Mouse (Mus musculus) MEL (cell line): ENCODE results near the gene Mccc1. TPM values are rescaled to one million over a fixed set of nuclear protein-coding genes. Genes with fewer than 3 reads are reported as not detected.

Experiments
- DNase-seq: peaks from one replicate; pipeline ENCODE4 v3.0.0; 2011; ENCODE audit warnings: low read depth, low spot score
- H3K27ac ChIP-seq: 2 replicates; pipeline ENCODE4 v1.5.1; 2012; ENCODE audit warnings: low read depth, mild to moderate bottlenecking, control low read depth, low read length, moderate library complexity; ENCODE audit not compliant: control insufficient read depth
- H3K27me3 ChIP-seq, 2 experiments: fragments of 150-350 bp in 1 of 2; sonication (generic) in 1 of 2; 2 replicates each; pipeline ENCODE4 v1.6.1; 2012; ENCODE audit warnings: low read length in 2 of 2, mild to moderate bottlenecking in 2 of 2, improper control_type of control experiment in 1 of 2, moderate library complexity in 1 of 2; ENCODE audit not compliant: insufficient read depth in 2 of 2, control insufficient read depth in 1 of 2
- H3K36me3 ChIP-seq, 2 experiments: 2 replicates each; pipeline ENCODE4 v1.6.1; 2012 to 2014; ENCODE audit warnings: low read length in 2 of 2, improper control_type of control experiment in 1 of 2, inconsistent platforms in 1 of 2, mild to moderate bottlenecking in 1 of 2; ENCODE audit not compliant: insufficient read depth in 2 of 2, control insufficient read depth in 1 of 2
- H3K4me1 ChIP-seq, 2 experiments: fragments of 150-350 bp in 1 of 2; sonication (generic) in 1 of 2; 2 replicates each; pipeline ENCODE4 v1.6.1; 2012; ENCODE audit warnings: low read length in 2 of 2, improper control_type of control experiment in 1 of 2, mild to moderate bottlenecking in 1 of 2; ENCODE audit not compliant: insufficient read depth in 2 of 2, control insufficient read depth in 1 of 2
- H3K4me3 ChIP-seq, 2 experiments: fragments of 150-350 bp in 1 of 2; sonication (generic) in 1 of 2; 2 replicates each; pipeline ENCODE4 v1.5.1; 2012; ENCODE audit warnings: low read depth in 2 of 2, low read length in 2 of 2, mild to moderate bottlenecking in 2 of 2, moderate library complexity in 2 of 2, control low read depth in 1 of 2, improper control_type of control experiment in 1 of 2; ENCODE audit not compliant: control insufficient read depth in 1 of 2, insufficient read depth in 1 of 2
- H3K79me2 ChIP-seq: 2 replicates; pipeline ENCODE4 v1.6.1; 2012; ENCODE audit warnings: mild to moderate bottlenecking, low read length, moderate library complexity; ENCODE audit not compliant: control insufficient read depth, poor library complexity, insufficient read depth
- H3K9ac ChIP-seq: 2 replicates; pipeline ENCODE4 v1.6.1; 2012; ENCODE audit warnings: low read depth, mild to moderate bottlenecking, control low read depth, low read length, moderate library complexity; ENCODE audit not compliant: control insufficient read depth, poor library complexity, severe bottlenecking
- H3K9me3 ChIP-seq: fragments of 150-350 bp; sonication (generic); replicated peaks from 2 replicates; pipeline ENCODE4 v1.6.1; 2012; ENCODE audit warnings: mild to moderate bottlenecking, low read length, improper control_type of control experiment, moderate library complexity; ENCODE audit not compliant: insufficient read depth
- CTCF ChIP-seq, 3 experiments: IDR thresholded peaks in 2 of 3; conservative IDR thresholded peaks in 1 of 3; 2 replicates each; pipeline ENCODE4 v1.5.1; 2011 to 2012; ENCODE audit warnings: low read length in 3 of 3, low read depth in 2 of 3, mild to moderate bottlenecking in 2 of 3, improper control_type of control experiment in 1 of 3, inconsistent platforms in 1 of 3, mixed read lengths in 1 of 3, moderate library complexity in 1 of 3; ENCODE audit not compliant: control insufficient read depth in 1 of 3, insufficient read depth in 1 of 3, poor library complexity in 1 of 3, severe bottlenecking in 1 of 3
- E2F4 ChIP-seq: IDR thresholded peaks from 2 replicates; pipeline ENCODE4 v1.6.1; 2011; ENCODE audit warnings: low read depth, low read length, improper control_type of control experiment, borderline replicate concordance
- ELF1 ChIP-seq: IDR thresholded peaks from 2 replicates; pipeline ENCODE4 v1.6.1; 2014; ENCODE audit warnings: low read depth, mild to moderate bottlenecking, inconsistent platforms, low read length, improper control_type of control experiment, moderate library complexity
- EP300 ChIP-seq, 2 experiments: IDR thresholded peaks; 2 replicates each; pipeline ENCODE4 v1.6.1; 2011; ENCODE audit warnings: improper control_type of control experiment in 2 of 2, low read length in 2 of 2, low read depth in 1 of 2, mild to moderate bottlenecking in 1 of 2
- ETS1 ChIP-seq: IDR thresholded peaks from 2 replicates; pipeline ENCODE4 v1.6.1; 2012; ENCODE audit warnings: low read depth, mild to moderate bottlenecking, inconsistent platforms, low read length, improper control_type of control experiment, moderate library complexity
- GATA1 ChIP-seq: IDR thresholded peaks from 2 replicates; pipeline ENCODE4 v1.6.1; 2011; ENCODE audit warnings: low read depth, low read length, improper control_type of control experiment
- KAT2A ChIP-seq: conservative IDR thresholded peaks from 2 replicates; pipeline ENCODE4 v1.6.1; 2012; ENCODE audit warnings: low read depth, low read length, improper control_type of control experiment, inconsistent platforms
- MAFK ChIP-seq: IDR thresholded peaks from 2 replicates; pipeline ENCODE4 v1.6.1; 2011; ENCODE audit warnings: low read depth, mild to moderate bottlenecking, low read length, improper control_type of control experiment, borderline replicate concordance
- MAZ ChIP-seq: IDR thresholded peaks from 2 replicates; pipeline ENCODE4 v1.6.1; 2012; ENCODE audit warnings: low read depth, mild to moderate bottlenecking, inconsistent platforms, low read length, improper control_type of control experiment
- NELFE ChIP-seq: IDR thresholded peaks from 2 replicates; pipeline ENCODE4 v1.6.1; 2011; ENCODE audit warnings: low read depth, low read length, improper control_type of control experiment
- POLR2A ChIP-seq, 2 experiments: IDR thresholded peaks; 2 replicates each; pipeline ENCODE4 v1.6.1; 2011 to 2012; ENCODE audit warnings: low read length in 2 of 2, mild to moderate bottlenecking in 2 of 2, control low read depth in 1 of 2, improper control_type of control experiment in 1 of 2, low read depth in 1 of 2, moderate library complexity in 1 of 2; ENCODE audit not compliant: control insufficient read depth in 1 of 2, insufficient read depth in 1 of 2, poor library complexity in 1 of 2
- POLR2AphosphoS2 ChIP-seq: IDR thresholded peaks from 2 replicates; pipeline ENCODE4 v1.6.1; 2011; ENCODE audit warnings: low read length, improper control_type of control experiment
- RAD21 ChIP-seq: IDR thresholded peaks from 2 replicates; pipeline ENCODE4 v1.6.1; 2011; ENCODE audit warnings: mild to moderate bottlenecking, low read depth, low read length, improper control_type of control experiment
- SMC3 ChIP-seq: IDR thresholded peaks from 2 replicates; pipeline ENCODE4 v1.6.1; 2011; ENCODE audit warnings: low read depth, low read length, improper control_type of control experiment
- USF1 ChIP-seq: IDR thresholded peaks from 2 replicates; pipeline ENCODE4 v1.6.1; 2014; ENCODE audit warnings: low read depth, mild to moderate bottlenecking, inconsistent platforms, low read length, improper control_type of control experiment, moderate library complexity
- ZC3H11A ChIP-seq: IDR thresholded peaks from 2 replicates; pipeline ENCODE4 v1.6.1; 2012; ENCODE audit warnings: low read depth, mild to moderate bottlenecking, inconsistent platforms, low read length, improper control_type of control experiment
- ZKSCAN1 ChIP-seq: IDR thresholded peaks from 2 replicates; pipeline ENCODE4 v1.6.1; 2012; ENCODE audit warnings: low read depth, mild to moderate bottlenecking, inconsistent platforms, low read length, improper control_type of control experiment, moderate library complexity
- ZNF384 ChIP-seq: IDR thresholded peaks from 2 replicates; pipeline ENCODE4 v1.6.1; 2012; ENCODE audit warnings: low read depth, mild to moderate bottlenecking, inconsistent platforms, low read length, improper control_type of control experiment
- polyA plus RNA-seq, 2 experiments: library from polyadenylated mRNA; stranded (reverse) in 1 of 2; unstranded in 1 of 2; fragments of >175 nt in 1 of 2; fragments of >200 nt in 1 of 2; gene quantifications; 2 replicates each; pipeline versions ENCODE4 v1.2.1 to v1.2.4; 2012; ENCODE audit warnings: low replicate concordance in 2 of 2, low read depth in 1 of 2; ENCODE audit not compliant: insufficient read length in 2 of 2, insufficient read depth in 1 of 2, missing spikeins in 1 of 2
- total RNA-seq: library from RNA; depleted of rRNA; stranded (reverse); fragments of 300-350 nt; gene quantifications from 2 replicates; pipeline ENCODE4 v1.2.3, GENCODE M21; 2012

The Mccc1 gene
- total and polyA plus RNA-seq, 3 experiments, result 4.0 to 14.7 TPM; not detected in 1

DNA sequence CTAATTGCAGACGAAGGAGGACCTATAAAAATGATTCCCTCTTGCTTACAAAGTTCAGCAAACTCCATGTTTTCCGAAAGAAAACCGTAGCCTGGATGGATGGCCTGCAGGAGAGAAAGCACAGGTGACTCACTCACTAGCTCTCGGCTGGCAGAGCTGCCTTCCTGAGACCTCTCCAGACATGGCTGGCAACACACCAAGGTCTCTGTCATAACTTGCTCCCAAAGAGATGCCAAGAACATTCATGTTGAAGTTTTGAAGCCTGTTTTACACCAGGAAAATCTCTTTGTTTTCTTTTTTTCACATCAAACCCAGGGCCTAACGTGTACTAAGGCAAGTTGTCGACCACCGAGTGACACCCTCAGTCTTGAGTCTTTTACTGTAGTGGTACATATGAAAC, 9.8 kb downstream of the Mccc1 start:
- H3K27ac ChIP-seq, result no peak overlapping the region
- no peak for DNase-seq
- no peaks in the 10 kb centered on the region for H3K27me3 ChIP-seq
- no peaks in the 10 kb centered on the region for H3K79me2 ChIP-seq
- H3K4me1 ChIP-seq, result no peaks in the 10 kb centered on the region
- H3K9me3 ChIP-seq, result no peaks in the 10 kb centered on the region
- H3K36me3 ChIP-seq, result no peaks in the 10 kb centered on the region
- no peak overlapping the region for H3K4me3 ChIP-seq
- no peak overlapping the region for H3K9ac ChIP-seq
- no peak for TF ChIP-seq NELFE
- no peak for TF ChIP-seq ZNF384
- no peak for TF ChIP-seq ZKSCAN1
- no peak for TF ChIP-seq KAT2A
- TF ChIP-seq RAD21, result no peak
- no peak for TF ChIP-seq POLR2AphosphoS2
- TF ChIP-seq MAZ, result no peak
- no peak for TF ChIP-seq EP300 (IDR thresholded peaks at IDR 0.05; ENCODE audit: low read depth in 1 of 2, low read length in 2 of 2)
- no peak for TF ChIP-seq USF1
- no peak for TF ChIP-seq MAFK
- no peak for TF ChIP-seq GATA1
- no peak for TF ChIP-seq POLR2A (IDR thresholded peaks at IDR 0.05; ENCODE audit: control insufficient read depth in 1 of 2, insufficient read depth in 1 of 2, low read depth in 1 of 2, low read length in 2 of 2, poor library complexity in 1 of 2)
- no peak for TF ChIP-seq E2F4

- Histone ChIP-seq H3K27me3 (no peaks in the 10 kb centered on the region), H3K4me1 (no peaks in the 10 kb centered on the region), H3K9me3 (no peaks in the 10 kb centered on the region), H3K9ac (no peak overlapping the region), H3K27ac (no peak overlapping the region), H3K79me2 (no peaks in the 10 kb centered on the region), H3K36me3 (no peaks in the 10 kb centered on the region; a peak in 1 of 4 replicates), H3K4me3 (no peak overlapping the region)
- TF ChIP-seq ETS1 (no peak), KAT2A (no peak), SMC3 (no peak), CTCF (IDR thresholded peaks at IDR 0.05 in 2 of 3, conservative IDR thresholded peaks at IDR 0.05 in 1 of 3; ENCODE audit: control insufficient read depth in 1 of 3, insufficient read depth in 1 of 3, low read depth in 2 of 3, low read length in 3 of 3, poor library complexity in 1 of 3, severe bottlenecking in 1 of 3) (no peak), ZNF384 (no peak), ELF1 (no peak), ZC3H11A (no peak)
- DNase-seq, result no peak
Measured at GRCm38 (mm10) chr3:35988031-35988430, 12.4 kb downstream of the Mccc1 start.
